Mouse (Mus musculus) T-helper 2 cell (primary cell): ENCODE data around the gene Olfr1191-ps1.
"Not testable (repeated sequence)": the region's sequence is repeated elsewhere in the genome, so short reads cannot be mapped to it uniquely, and the experiment has no call there.

Experiments
- in situ Hi-C: fragments of 300-600 bp; cut with MboI, MseI; formaldehyde crosslinking; loops from one replicate; pipeline ENCODE4 v1.15.1; 2025; ENCODE audit warnings: high pct_unique_total_duplicates

The Olfr1191-ps1 gene

DNA sequence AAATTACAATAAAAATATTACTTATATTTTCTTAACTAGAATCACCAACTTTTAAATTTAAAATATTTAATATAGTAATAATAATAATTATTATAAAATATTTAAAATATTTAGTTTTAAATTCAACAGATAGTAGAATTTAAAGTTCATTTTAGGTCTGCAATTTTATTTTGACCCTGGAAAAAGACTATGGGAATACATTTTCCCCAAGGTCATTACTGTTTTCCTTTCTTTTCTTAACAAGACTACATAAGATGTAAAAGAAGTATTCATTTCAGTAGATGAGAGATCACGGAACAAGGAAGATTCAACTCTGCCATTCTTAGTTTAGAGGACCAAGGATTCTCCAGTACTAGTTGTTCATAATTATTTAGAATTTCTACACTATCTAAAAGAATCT, at the start of gene Olfr1191-ps1:
Olfr1191-ps1 (plus strand) TSS at position 301 of the 400 bp plus-strand sequence.
- in situ Hi-C loops = not testable (repeated sequence)

DNA sequence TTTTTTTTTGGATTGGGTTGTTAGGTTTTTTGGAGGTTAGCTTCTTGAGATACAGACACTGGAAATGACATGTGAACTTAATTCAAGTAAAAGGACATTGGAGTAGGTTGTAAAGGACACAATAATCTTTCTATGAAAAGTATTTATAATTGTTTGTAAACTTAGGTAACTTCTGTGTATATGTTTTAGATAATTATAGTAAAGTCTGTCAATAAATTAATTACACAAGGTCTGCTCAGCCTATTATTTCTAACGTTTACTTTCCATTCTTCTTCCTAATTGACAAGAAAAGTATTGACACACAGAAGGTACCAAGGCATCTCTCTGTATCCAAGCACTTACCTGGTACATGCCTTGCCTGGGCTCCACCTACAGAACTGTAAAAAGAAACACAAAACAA, 7.9 kb downstream of the Olfr1191-ps1 start, which contains the start of gene Olfr1192-ps1:
Olfr1192-ps1 (plus strand) TSS at position 301 of the 400 bp plus-strand sequence.
- in situ Hi-C loops = no loop called here

DNA sequence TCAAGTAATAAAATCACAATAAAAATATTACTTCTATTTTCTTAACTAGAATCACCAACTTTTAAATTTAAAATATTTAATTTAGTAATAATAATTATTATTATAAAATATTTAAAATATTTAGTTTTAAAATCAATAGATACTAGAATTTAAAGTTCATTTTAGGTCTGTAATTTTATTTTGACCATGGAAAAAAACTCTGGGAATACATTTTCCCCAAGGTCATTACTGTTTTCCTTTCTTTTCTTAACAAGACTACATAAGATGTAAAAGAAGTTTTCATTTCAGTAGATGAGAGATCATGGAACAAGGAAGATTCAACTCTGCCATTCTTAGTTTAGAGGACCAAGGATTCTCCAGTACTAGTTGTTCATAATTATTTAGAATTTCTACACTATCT, 35.0 kb downstream of the Olfr1191-ps1 start, which contains the start of gene Olfr1193:
Olfr1193 (plus strand) TSS at position 301 of the 400 bp plus-strand sequence.
- in situ Hi-C loops = loop anchor here (10.0 kb wide), 1 partner anchor 561 kb away; no protein-coding TSS in a partner anchor

DNA sequence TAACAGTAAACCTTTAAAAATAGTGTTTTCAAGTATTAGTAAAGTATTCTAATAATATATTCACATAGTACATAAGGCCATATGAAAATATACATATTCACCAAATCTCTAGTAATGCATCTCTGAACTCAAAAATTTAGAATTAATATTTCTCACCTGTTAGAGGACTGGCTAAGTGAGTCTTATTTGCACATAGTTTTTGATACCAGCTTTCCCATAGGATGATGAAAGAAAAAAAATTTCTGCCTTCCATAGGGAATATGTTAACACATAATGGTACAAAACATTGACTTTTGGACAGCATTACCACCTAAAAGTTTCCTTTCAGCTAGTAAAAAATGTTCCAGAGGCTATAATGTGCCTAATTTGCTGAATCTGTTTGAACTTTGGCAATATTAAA, 48.7 kb downstream of the Olfr1191-ps1 start, which contains the start of gene Olfr1195:
Olfr1195 (minus strand) TSS at position 101 of the 400 bp plus-strand sequence.
- in situ Hi-C loops = no loop called here
